Mouse (Mus musculus) embryonic stem cell, embryonic (primary cell): ENCODE data around the gene Ppfibp2.

ENCODE experiments used
- CTCF ChIA-PET, 4 experiments: fragments of 300-600 bp in 2 of 4; fragments of 350-600 bp in 2 of 4; sonication (Branson Sonifier 250); formaldehyde crosslinking; loops; one replicate each; lab custom pipeline; 2022; ENCODE audit warnings: inconsistent platforms in 2 of 4; lab: Charles Lee
- POLR2A ChIA-PET, 4 experiments: fragments of 300-600 bp in 2 of 4; fragments of 350-600 bp in 2 of 4; sonication (Branson Sonifier 250); formaldehyde crosslinking; loops; one replicate each; lab custom pipeline; 2022; ENCODE audit warnings: antibody characterized with exemption in 4 of 4, inconsistent platforms in 1 of 4; lab: Charles Lee

The Ppfibp2 gene

GRCm38 (mm10) chr7:107594857-107595402 lies at the start of gene Ppfibp2:
Ppfibp2 (plus strand) TSS chr7:107595207.
- POLR2A ChIA-PET: interaction anchor here in 3 of 4 experiments (0.6 to 4.1 kb wide), 76 partner anchors 8 to 1924 kb away, joined by 3 to 52 read pairs (median 5); partner anchors contain the start of genes Rbmxl2 (in 3 of the 3), Syt9 (in 2 of the 3), Cyb5r2 (in 1 of the 3) and Ilk (in 1 of the 3)
- CTCF ChIA-PET: interaction anchor here (0.6 to 2.0 kb wide), 25 partner anchors 10 to 386 kb away, joined by 3 to 12 read pairs (median 3); partner anchors contain the start of genes Cyb5r2 (in 1 of the 4) and Rbmxl2 (in 1 of the 4)

DNA sequence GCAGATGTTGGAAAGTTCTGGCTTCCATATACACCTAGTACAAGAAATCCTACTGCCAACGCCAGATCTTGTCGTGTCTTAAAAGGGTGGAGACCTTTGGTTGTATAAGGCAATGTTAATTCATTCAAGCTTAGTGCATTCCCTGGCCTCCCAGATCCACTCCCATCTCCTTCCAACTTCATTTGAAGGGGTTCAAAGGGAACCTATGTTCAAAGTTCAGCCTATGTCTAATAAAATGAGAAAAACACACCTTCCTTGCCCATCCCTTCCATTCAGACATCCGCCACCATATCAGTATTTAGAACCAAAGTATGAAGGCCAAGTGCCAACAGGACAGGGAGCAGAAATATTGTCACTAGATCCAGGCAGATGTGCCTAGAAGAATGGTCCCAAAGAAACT lies 47.1 kb upstream of the Ppfibp2 start:
- CTCF ChIA-PET: interaction anchor here in 2 of 4 experiments (0.7 to 1.7 kb wide), 2 partner anchors 22 to 173 kb away, joined by 3 to 4 read pairs; no protein-coding TSS in a partner anchor
- POLR2A ChIA-PET: interaction anchor here in 3 of 4 experiments (0.6 to 9.3 kb wide), 11 partner anchors 10 to 340 kb away, joined by 3 to 116 read pairs (median 4); partner anchors contain the start of genes Ppfibp2 (in 2 of the 3) and Cyb5r2 (in 1 of the 3)

DNA sequence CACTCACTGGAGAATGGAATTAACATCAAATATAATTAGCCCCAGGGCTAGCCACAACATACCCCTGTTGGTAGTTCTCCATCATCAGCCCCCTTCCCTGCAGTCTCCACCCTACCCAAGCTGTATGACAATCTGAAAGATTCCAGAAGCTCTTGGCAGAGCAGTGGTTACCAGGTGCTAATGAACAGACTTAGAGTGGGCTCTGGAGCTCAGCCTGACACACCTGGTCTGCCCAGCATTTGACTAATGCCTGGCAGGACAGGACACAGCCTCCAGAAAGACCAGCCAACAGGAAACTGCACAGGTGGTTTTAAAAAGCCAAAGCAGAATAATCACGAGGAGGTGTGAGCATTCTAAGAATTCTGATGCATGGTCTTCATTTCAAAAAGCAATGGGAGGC lies 41.5 kb upstream of the Ppfibp2 start:
- CTCF ChIA-PET: interaction anchor here (0.6 to 2.9 kb wide), 7 partner anchors 11 to 338 kb away, joined by 3 to 14 read pairs (median 4); no protein-coding TSS in a partner anchor
- POLR2A ChIA-PET: interaction anchor here (0.6 to 9.3 kb wide), 53 partner anchors 10 to 1973 kb away, joined by 3 to 116 read pairs (median 5); partner anchors contain the start of genes Olfml1 (in 3 of the 4), Ppfibp2 (in 3 of the 4), Rbmxl2 (in 3 of the 4) and Cyb5r2 (in 1 of the 4)

GRCm38 (mm10) chr7:107555906-107556305 lies 39.1 kb upstream of the Ppfibp2 start:
- ChIA-PET CTCF (interaction anchor here in 3 of 4 experiments (0.6 to 2.8 kb wide), 20 partner anchors 11 to 347 kb away, joined by 3 to 13 read pairs (median 4); partner anchors contain the start of genes Ppfibp2 (in 2 of the 3), Rbmxl2 (in 2 of the 3) and Olfml1 (in 1 of the 3)), POLR2A (interaction anchor here (0.6 to 9.3 kb wide), 16 partner anchors 9 to 347 kb away, joined by 3 to 116 read pairs (median 26); partner anchors contain the start of genes Olfml1 (in 2 of the 4), Ppfibp2 (in 2 of the 4) and Rbmxl2 (in 2 of the 4))

GRCm38 (mm10) chr7:107560675-107561074 lies 34.3 kb upstream of the Ppfibp2 start:
- ChIA-PET CTCF (interaction anchor here in 2 of 4 experiments (0.5 to 0.6 kb wide), 2 partner anchors 1424 to 1937 kb away, joined by 3 to 4 read pairs; no protein-coding TSS in a partner anchor), POLR2A (interaction anchor here in 2 of 4 experiments (1.1 to 1.8 kb wide), 4 partner anchors 8 to 352 kb away, joined by 3 to 8 read pairs (median 6); partner anchors contain the start of gene Rbmxl2 (in 1 of the 2))

DNA sequence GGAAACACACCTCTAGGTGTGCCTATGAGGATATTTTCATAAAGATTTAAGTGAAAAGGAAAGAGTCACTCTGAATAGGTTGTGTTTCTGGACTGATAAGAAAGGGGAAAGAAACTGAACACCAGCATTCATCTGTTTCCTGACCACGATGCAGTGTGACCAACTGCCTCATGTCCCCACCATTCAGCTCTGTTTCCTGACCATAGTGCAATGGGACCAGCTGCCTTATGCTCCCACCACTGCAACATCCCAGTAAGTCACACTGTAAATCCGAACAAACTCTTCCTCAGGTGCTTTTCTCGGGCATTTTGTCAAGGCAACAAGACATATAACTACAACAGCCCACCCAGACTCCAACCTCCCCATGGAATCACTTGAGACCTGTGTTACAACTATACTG lies 33.4 kb upstream of the Ppfibp2 start:
- CTCF ChIA-PET: interaction anchor here in 1 of 4 experiments (0.6 kb wide), 1 partner anchor 40 kb away, joined by 3 read pairs; no protein-coding TSS in a partner anchor
- POLR2A ChIA-PET: interaction anchor here in 1 of 4 experiments (1.1 to 1.8 kb wide), 3 partner anchors 9 to 32 kb away, joined by 4 to 8 read pairs (median 7); no protein-coding TSS in a partner anchor

DNA sequence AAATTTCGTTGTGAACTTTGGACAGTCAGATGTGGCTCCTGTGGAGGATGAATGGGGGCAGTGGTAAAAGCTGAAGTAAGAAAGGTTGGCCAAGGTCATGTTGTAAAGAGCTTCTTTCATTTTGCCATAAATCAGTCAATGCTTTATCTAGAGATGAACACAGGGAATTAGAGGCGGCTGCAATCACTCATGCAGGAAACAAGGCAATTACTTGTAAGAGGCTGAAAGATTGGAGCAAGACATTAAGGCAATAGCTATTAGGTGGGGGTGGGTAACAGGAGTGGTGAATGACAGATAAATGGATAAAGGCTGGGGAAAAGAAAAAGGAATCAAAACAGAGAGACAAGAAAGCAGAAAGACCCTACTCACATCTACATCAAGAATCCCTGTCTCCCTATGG lies 31.3 kb upstream of the Ppfibp2 start:
- CTCF ChIA-PET: interaction anchor here (0.5 to 1.7 kb wide), 4 partner anchors 9 to 37 kb away, joined by 3 to 6 read pairs (median 4); no protein-coding TSS in a partner anchor
- POLR2A ChIA-PET: interaction anchor here in 2 of 4 experiments (0.7 to 5.0 kb wide), 9 partner anchors 10 to 354 kb away, joined by 3 to 38 read pairs (median 4); partner anchors contain the start of genes Ppfibp2 (in 1 of the 2) and Rbmxl2 (in 1 of the 2)

DNA sequence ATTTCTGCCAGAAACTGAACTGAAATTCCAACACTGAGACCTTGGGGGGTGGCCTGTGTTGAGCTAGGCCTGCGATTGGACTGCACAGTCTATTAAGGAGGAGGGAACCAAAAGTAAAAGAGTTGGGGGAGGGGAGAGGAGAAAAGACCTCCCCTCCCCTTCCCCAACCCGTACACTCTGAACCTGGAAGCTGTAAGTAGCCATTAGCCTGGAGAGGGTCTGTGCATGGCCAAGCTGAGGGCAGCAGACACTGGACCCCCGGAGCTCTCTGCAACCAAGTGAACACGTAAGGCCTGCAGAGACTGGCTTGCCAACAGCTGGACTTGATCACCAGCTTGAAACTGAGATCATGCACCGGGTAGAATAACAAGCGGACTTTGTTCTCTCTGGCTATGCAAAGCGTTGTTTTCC lies 27.7 kb upstream of the Ppfibp2 start, which contains the start of gene Olfml1:
Gene Olfml1, plus strand, starts transcription at position 186 of the 411 bp plus-strand sequence.
- CTCF ChIA-PET: interaction anchor here in 1 of 4 experiments (1.0 kb wide), 1 partner anchor 11 kb away, joined by 3 read pairs; no protein-coding TSS in a partner anchor
- POLR2A ChIA-PET: interaction anchor here (0.7 to 5.0 kb wide), 15 partner anchors 13 to 358 kb away, joined by 3 to 38 read pairs (median 3); partner anchors contain the start of genes Rbmxl2 (in 2 of the 4) and Ppfibp2 (in 1 of the 4)

- POLR2A ChIA-PET: interaction anchor here (0.7 to 5.0 kb wide), 14 partner anchors 14 to 359 kb away, joined by 3 to 38 read pairs (median 3); partner anchors contain the start of genes Rbmxl2 (in 2 of the 4) and Ppfibp2 (in 1 of the 4)
- CTCF ChIA-PET: interaction anchor here in 1 of 4 experiments (1.0 kb wide), 1 partner anchor 12 kb away, joined by 3 read pairs; no protein-coding TSS in a partner anchor
These were observed 27.3 kb upstream of the Ppfibp2 start for GRCm38 (mm10) chr7:107567674-107568073.

DNA sequence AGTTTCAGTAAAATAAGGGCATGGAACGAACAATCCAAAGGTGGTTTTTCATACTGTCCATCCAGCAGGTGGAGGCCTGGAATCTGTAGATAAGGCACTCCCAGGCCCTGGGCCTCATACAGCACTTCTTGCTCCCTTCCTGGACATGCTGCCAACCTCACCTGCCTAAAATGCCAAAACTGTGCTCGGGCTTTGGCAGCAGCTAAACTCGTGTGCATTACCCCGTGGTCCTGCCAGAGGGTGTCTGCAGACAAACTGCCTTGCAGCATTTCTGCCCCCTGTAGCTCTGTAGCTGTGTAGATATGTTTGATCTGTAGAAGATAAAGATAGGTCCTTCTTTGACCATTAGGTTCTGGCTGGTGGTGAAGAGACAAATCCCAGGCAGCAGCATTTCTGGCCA lies 26.0 kb upstream of the Ppfibp2 start:
- POLR2A ChIA-PET: interaction anchor here in 2 of 4 experiments (1.1 to 1.4 kb wide), 3 partner anchors 16 to 188 kb away, joined by 3 to 7 read pairs (median 4); partner anchors contain the start of gene Ppfibp2 (in 1 of the 2)
- CTCF ChIA-PET: no interaction called here

DNA sequence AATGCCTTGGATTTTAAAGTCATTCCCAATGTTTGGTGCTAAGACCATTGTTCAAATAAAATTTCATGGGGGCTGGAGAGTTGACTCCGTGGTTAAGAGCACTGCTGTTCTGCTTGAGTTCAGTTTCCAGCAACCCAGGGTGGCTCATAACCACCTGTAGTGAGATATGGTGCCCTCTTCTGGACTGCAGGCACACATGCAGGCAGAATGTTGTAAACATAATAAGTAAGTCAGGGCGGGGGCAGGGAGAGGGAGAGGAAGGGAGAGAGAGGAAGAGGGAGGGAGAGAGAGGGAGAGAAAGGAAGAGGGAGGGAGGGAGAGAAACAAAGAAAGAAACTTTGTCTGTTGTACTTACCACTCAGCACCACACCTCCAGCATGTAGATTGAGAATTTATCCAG lies 21.2 kb upstream of the Ppfibp2 start:
- POLR2A ChIA-PET: interaction anchor here in 1 of 4 experiments (0.5 to 0.8 kb wide), 2 partner anchors 20 to 77 kb away, joined by 3 to 5 read pairs; no protein-coding TSS in a partner anchor
- CTCF ChIA-PET: interaction anchor here in 3 of 4 experiments (0.6 to 1.2 kb wide), 4 partner anchors 9 to 359 kb away, joined by 3 to 9 read pairs (median 4); no protein-coding TSS in a partner anchor

GRCm38 (mm10) chr7:107574276-107574675 lies 20.7 kb upstream of the Ppfibp2 start:
- ChIA-PET POLR2A (interaction anchor here in 1 of 4 experiments (0.5 to 0.8 kb wide), 2 partner anchors 20 to 76 kb away, joined by 3 to 5 read pairs; no protein-coding TSS in a partner anchor), CTCF (interaction anchor here in 3 of 4 experiments (0.6 to 1.2 kb wide), 4 partner anchors 9 to 359 kb away, joined by 3 to 9 read pairs (median 4); no protein-coding TSS in a partner anchor)

DNA sequence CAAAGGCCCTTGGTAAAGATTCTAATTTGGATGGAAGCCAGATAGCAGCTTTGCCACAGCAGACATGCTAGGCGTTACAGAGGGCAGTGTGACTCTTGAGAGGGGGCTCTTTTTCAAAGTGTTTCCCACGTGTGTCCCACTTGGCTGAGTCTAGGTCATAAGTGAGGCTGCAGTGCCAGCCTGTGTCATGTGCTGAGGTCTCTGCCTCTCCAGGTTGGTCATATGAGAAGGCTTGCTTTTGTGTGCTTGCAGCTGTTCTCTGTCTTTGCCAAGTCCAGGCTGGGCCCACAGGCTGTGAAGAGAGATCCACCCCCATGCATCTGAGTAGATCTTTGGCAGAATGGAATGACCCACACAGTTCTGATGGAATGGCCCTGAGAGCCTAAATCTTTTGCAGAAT lies 2.4 kb upstream of the Ppfibp2 start:
- ChIA-PET CTCF (no interaction called here), POLR2A (interaction anchor here in 2 of 4 experiments (1.1 to 4.1 kb wide), 4 partner anchors 9 to 39 kb away, joined by 3 to 52 read pairs (median 17); no protein-coding TSS in a partner anchor)

DNA sequence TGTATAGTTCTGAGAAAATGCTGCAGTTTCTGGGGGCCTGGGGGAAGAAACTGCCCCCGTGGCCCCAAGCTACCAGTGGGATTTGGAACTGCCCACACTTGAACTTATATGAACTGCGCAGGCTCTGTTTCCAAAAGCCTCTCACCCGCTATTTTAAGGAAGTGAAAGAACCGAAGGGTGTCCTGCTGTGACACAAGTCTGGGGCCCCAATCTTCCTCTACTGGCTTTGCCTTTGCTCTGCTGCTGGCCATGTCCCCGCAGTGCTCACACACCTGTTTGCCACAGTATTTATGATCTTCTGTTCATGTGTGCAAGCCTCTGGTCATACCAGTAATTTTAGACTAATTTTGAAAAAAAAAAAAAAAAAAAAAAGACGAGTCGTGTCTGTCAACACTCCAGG lies 1.1 kb upstream of the Ppfibp2 start:
- CTCF ChIA-PET: interaction anchor here (0.6 to 2.0 kb wide), 30 partner anchors 11 to 1914 kb away, joined by 3 to 12 read pairs (median 4); partner anchors contain the start of genes Cyb5r2 (in 1 of the 4) and Rbmxl2 (in 1 of the 4)
- POLR2A ChIA-PET: interaction anchor here (0.5 to 4.1 kb wide), 70 partner anchors 9 to 1858 kb away, joined by 3 to 52 read pairs (median 5); partner anchors contain the start of genes Rbmxl2 (in 3 of the 4), Syt9 (in 2 of the 4), Cyb5r2 (in 1 of the 4) and Ilk (in 1 of the 4)

DNA sequence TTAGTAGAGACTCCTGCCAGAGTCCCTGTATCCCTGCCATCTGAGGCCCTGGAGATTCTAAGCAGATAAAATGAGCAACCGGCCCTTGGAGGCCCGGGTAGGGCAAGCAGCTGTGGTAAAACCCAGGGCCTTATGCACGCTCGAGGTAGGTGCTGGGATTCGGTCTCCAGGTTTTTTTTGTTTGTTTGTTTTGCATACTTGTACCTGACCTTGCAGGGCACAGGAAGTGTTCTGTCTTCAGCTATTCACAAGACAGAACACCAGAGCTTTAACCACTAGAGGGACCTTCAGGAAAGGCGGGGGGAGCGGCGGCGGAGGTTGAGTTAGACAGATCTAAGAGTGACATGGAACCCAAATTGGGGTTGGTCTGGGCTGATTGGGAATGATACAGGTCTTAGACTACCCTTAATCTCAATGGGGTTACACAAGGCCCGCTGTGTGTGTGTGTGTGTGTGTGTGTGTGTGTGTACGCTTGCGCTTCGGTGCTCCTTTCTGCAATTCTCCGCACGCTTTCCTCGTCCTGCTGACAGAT lies 616 bp upstream of the Ppfibp2 start:
- POLR2A ChIA-PET: interaction anchor here (0.5 to 4.1 kb wide), 83 partner anchors 9 to 1924 kb away, joined by 3 to 52 read pairs (median 5); partner anchors contain the start of genes Rbmxl2 (in 3 of the 4), Syt9 (in 2 of the 4), Cyb5r2 (in 1 of the 4) and Ilk (in 1 of the 4)
- CTCF ChIA-PET: interaction anchor here (0.6 to 2.0 kb wide), 30 partner anchors 11 to 385 kb away, joined by 3 to 12 read pairs (median 4); partner anchors contain the start of genes Cyb5r2 (in 1 of the 4) and Rbmxl2 (in 1 of the 4)

- POLR2A ChIA-PET: interaction anchor here in 3 of 4 experiments (0.6 to 4.1 kb wide), 60 partner anchors 8 to 1923 kb away, joined by 3 to 52 read pairs (median 5); partner anchors contain the start of genes Rbmxl2 (in 3 of the 3), Syt9 (in 2 of the 3), Cyb5r2 (in 1 of the 3) and Olfml1 (in 1 of the 3)
- CTCF ChIA-PET: interaction anchor here in 3 of 4 experiments (0.6 to 2.0 kb wide), 14 partner anchors 12 to 163 kb away, joined by 3 to 12 read pairs (median 4); partner anchors contain the start of gene Cyb5r2 (in 1 of the 3)
These were observed 419 bp downstream of the Ppfibp2 start for GRCm38 (mm10) chr7:107595426-107595825.
